Mouse (Mus musculus) lung, postnatal 0 days (tissue): ENCODE measurements at regions not wholly inside any gene's neighbourhood (a gene's known extent, or its start where the extent isn't known, plus 50 kb on each side); places are given as distances from the start of the nearest gene placed in this dataset.

Experiments used
- ATAC-seq: fragments of 200-750 bp; cut with Nextera tagmentation; 2 replicates; pipeline ENCODE4 v1.8.0; 2017; ENCODE audit warnings: moderate library complexity
- DNase-seq: peaks from one replicate; pipeline ENCODE4 v3.0.0-alpha.2; 2016; ENCODE audit warnings: low spot score
- H3K27ac ChIP-seq: fragments of 300-500 bp; sonication (generic); 2 replicates; pipeline ENCODE4 v1.5.1; 2014; ENCODE audit warnings: antibody characterized with exemption, mild to moderate bottlenecking, low read length, mixed read lengths
- H3K27me3 ChIP-seq: fragments of 300-500 bp; sonication (generic); replicated peaks from 2 replicates; pipeline ENCODE4 v1.6.1; 2014; ENCODE audit warnings: low read length, mixed read lengths; ENCODE audit not compliant: insufficient read depth
- H3K36me3 ChIP-seq: fragments of 300-500 bp; sonication (generic); 2 replicates; pipeline ENCODE4 v1.6.1; 2014; ENCODE audit warnings: low read length, mixed read lengths; ENCODE audit not compliant: insufficient read depth
- H3K4me1 ChIP-seq: fragments of 300-500 bp; sonication (generic); 2 replicates; pipeline ENCODE4 v1.6.1; 2014; ENCODE audit warnings: antibody characterized with exemption, low read depth, low read length, mixed read lengths; ENCODE audit not compliant: insufficient read depth
- H3K4me2 ChIP-seq: fragments of 300-500 bp; sonication (generic); replicated peaks from 2 replicates; pipeline ENCODE4 v1.6.1; 2014; ENCODE audit warnings: low read depth, mild to moderate bottlenecking, low read length, moderate library complexity, mixed read lengths
- H3K4me3 ChIP-seq: fragments of 300-500 bp; sonication (generic); 2 replicates; pipeline ENCODE4 v1.5.1; 2014; ENCODE audit warnings: low read depth, low read length
- H3K9ac ChIP-seq: fragments of 300-500 bp; sonication (generic); replicated peaks from 2 replicates; pipeline ENCODE4 v1.6.1; 2014; ENCODE audit warnings: low read depth, mild to moderate bottlenecking
- H3K9me3 ChIP-seq: fragments of 300-500 bp; sonication (generic); 2 replicates; pipeline ENCODE4 v1.6.1; 2016; ENCODE audit warnings: low read length, mixed read lengths
- CTCF ChIP-seq: IDR thresholded peaks from 2 replicates; pipeline ENCODE4 v1.5.1; 2016; ENCODE audit warnings: antibody characterized with exemption, mild to moderate bottlenecking
- EP300 ChIP-seq: IDR thresholded peaks from 2 replicates; pipeline ENCODE4 v1.6.1; 2016; ENCODE audit warnings: antibody characterized with exemption, mild to moderate bottlenecking, control low read depth
- WGBS: fragments of 180-500 bp; shearing (Covaris S2); extraction: QIAGEN DNeasy Blood & Tissue Kit; methylation state at CpG from one replicate; pipeline ENCODE4 v1.1.7; 2014; 5-methylcytosine and 5-hydroxymethylcytosine counted together

- Histone ChIP-seq H3K36me3 (no peaks in the 10 kb centered on the region), H3K9me3 (peaks cover 3% of the 10 kb centered on the region; the same call in 1 of the 2 replicates), H3K27ac (no peak overlapping the region), H3K4me1 (no peaks in the 10 kb centered on the region), H3K4me3 (no peak overlapping the region), H3K27me3 (no peaks in the 10 kb centered on the region), H3K4me2 (no peak overlapping the region), H3K9ac (no peak overlapping the region)
- WGBS = 66% methylated on average over 3 of the region's 3 CpGs
- no peak for DNase-seq
- no peak for ATAC-seq
- no peak for TF ChIP-seq EP300
- TF ChIP-seq CTCF = no peak
These were observed 57.7 kb upstream of the Sez6l start for GRCm38 (mm10) chr5:112634701-112635100.

- ATAC-seq (no peak), DNase-seq (no peak)
- Histone ChIP-seq H3K27ac (no peak overlapping the region), H3K4me2 (no peak overlapping the region), H3K9me3 (no peaks in the 10 kb centered on the region; the same call in 1 of the 2 replicates), H3K36me3 (no peaks in the 10 kb centered on the region), H3K9ac (no peak overlapping the region), H3K4me3 (no peak overlapping the region), H3K4me1 (no peaks in the 10 kb centered on the region), H3K27me3 (no peaks in the 10 kb centered on the region)
- TF ChIP-seq CTCF = no peak
- TF ChIP-seq EP300 = no peak
- 25% methylated on average over 7 of the region's 7 CpGs for WGBS
These were observed 54.8 kb upstream of the Sez6l start for GRCm38 (mm10) chr5:112631766-112632165.

- DNase-seq (peak; percentile 26), ATAC-seq (peak; percentile 48; the same call in 1 of the 2 replicates)
- Histone ChIP-seq H3K27me3 (no peaks in the 10 kb centered on the region), H3K4me2 (no peak overlapping the region), H3K9me3 (no peaks in the 10 kb centered on the region; the same call in 1 of the 2 replicates), H3K27ac (no peak overlapping the region), H3K36me3 (no peaks in the 10 kb centered on the region), H3K4me1 (no peaks in the 10 kb centered on the region), H3K4me3 (no peak overlapping the region), H3K9ac (no peak overlapping the region)
- WGBS = 28% methylated on average over 2 of the region's 2 CpGs
- no peak for TF ChIP-seq EP300
- no peak for TF ChIP-seq CTCF
These were observed 52.7 kb upstream of the Sez6l start for GRCm38 (mm10) chr5:112629656-112630055.

GRCm38 (mm10) chr5:112628073-112628790 is 51.2 kb upstream of the Sez6l start:
- H3K9me3 ChIP-seq = no peaks in the 10 kb centered on the region; the same call in 1 of the 2 replicates
- no peak overlapping the region for H3K9ac ChIP-seq
- TF ChIP-seq CTCF (no peak), EP300 (no peak)

GRCm38 (mm10) chr5:112627305-112627704 is 50.3 kb upstream of the Sez6l start:
- H3K27me3 ChIP-seq = no peaks in the 10 kb centered on the region
- no peaks in the 10 kb centered on the region; the same call in 1 of the 2 replicates for H3K9me3 ChIP-seq
- DNase-seq (no peak), ATAC-seq (no peak)
- no peak overlapping the region for H3K27ac ChIP-seq
- H3K9ac ChIP-seq = no peak overlapping the region
- no peak for TF ChIP-seq EP300
- no peak for TF ChIP-seq CTCF
- 54% methylated on average over 14 of the region's 14 CpGs for WGBS
- no peak overlapping the region for H3K4me3 ChIP-seq
- no peaks in the 10 kb centered on the region for H3K36me3 ChIP-seq
- H3K4me1 ChIP-seq = no peaks in the 10 kb centered on the region
- no peak overlapping the region for H3K4me2 ChIP-seq

More at GRCm38 (mm10) chr5:112628073-112628790, 51.2 kb upstream of the Sez6l start:
- DNase-seq (no peak), ATAC-seq (no peak)
- no peak overlapping the region for H3K4me3 ChIP-seq
- no peak overlapping the region for H3K27ac ChIP-seq
- no peak overlapping the region for H3K4me2 ChIP-seq
- H3K27me3 ChIP-seq = no peaks in the 10 kb centered on the region
- 27% methylated on average over 18 of the region's 18 CpGs for WGBS
- no peaks in the 10 kb centered on the region for H3K36me3 ChIP-seq
- H3K4me1 ChIP-seq = no peaks in the 10 kb centered on the region
